Mouse (Mus musculus): Measurements from ENCODE around the gene Cldn34b4.

The Cldn34b4 gene

DNA sequence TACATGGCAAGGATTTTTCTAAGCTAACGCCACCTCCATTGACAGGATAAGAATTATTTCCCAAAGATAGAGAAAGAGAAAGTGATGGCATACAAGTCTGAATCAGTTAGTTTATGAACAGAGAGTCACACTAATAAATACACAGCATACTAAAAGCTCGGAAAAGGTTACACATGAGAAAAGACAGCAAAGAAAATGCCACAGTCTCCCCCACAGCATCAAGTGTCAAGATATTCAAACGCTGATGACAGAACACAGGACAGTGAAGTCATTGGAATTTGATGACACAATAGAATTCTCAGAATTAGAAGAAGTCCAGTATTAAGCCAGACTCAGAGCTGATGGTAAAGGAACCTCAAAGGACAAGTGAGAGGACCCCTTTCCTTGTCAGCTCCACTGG is at the start of gene Cldn34b4:
Gene Cldn34b4 (plus strand): TSS at position 301 of the 400 bp plus-strand sequence.
- no peak for DNase-seq (ENCODE audit: low read depth)

Measured in naive thymus-derived CD4-positive, alpha-beta T cell, adult 2 months (primary cell).